Mouse (Mus musculus) hindbrain, embryonic 16.5 days (tissue): ENCODE results near the gene Rbm47. TPM values are rescaled to one million over a fixed set of nuclear protein-coding genes. Genes with fewer than 3 reads are reported as not detected.

Source experiments
- ATAC-seq: fragments of 200-750 bp; cut with Nextera tagmentation; 2 replicates; pipeline ENCODE4 v1.8.0; 2017; ENCODE audit warnings: moderate TSS enrichment, moderate library complexity
- H3K27ac ChIP-seq: fragments of 300-500 bp; sonication (generic); 2 replicates; pipeline ENCODE4 v1.5.1; 2014; ENCODE audit warnings: low read depth, mild to moderate bottlenecking, control low read depth, low read length, moderate library complexity
- H3K27me3 ChIP-seq: fragments of 300-500 bp; sonication (generic); replicated peaks from 2 replicates; pipeline ENCODE4 v1.6.1; 2014; ENCODE audit warnings: low read length; ENCODE audit not compliant: control insufficient read depth, insufficient read depth
- H3K36me3 ChIP-seq: fragments of 300-500 bp; sonication (generic); 2 replicates; pipeline ENCODE4 v1.6.1; 2014; ENCODE audit warnings: mild to moderate bottlenecking, low read length, moderate library complexity, mixed read lengths; ENCODE audit not compliant: control insufficient read depth, insufficient read depth
- H3K4me1 ChIP-seq: fragments of 300-500 bp; sonication (generic); 2 replicates; pipeline ENCODE4 v1.6.1; 2014; ENCODE audit warnings: low read depth, low read length; ENCODE audit not compliant: control insufficient read depth, insufficient read depth
- H3K4me2 ChIP-seq: fragments of 300-500 bp; sonication (generic); 2 replicates; pipeline ENCODE4 v1.6.1; 2014; ENCODE audit warnings: mild to moderate bottlenecking, low read length, control low read depth, moderate library complexity
- H3K4me3 ChIP-seq: fragments of 300-500 bp; sonication (generic); 2 replicates; pipeline ENCODE4 v1.5.1; 2014; ENCODE audit warnings: mild to moderate bottlenecking, low read length, control low read depth, moderate library complexity
- H3K9ac ChIP-seq: fragments of 300-500 bp; sonication (generic); 2 replicates; pipeline ENCODE4 v1.6.1; 2014; ENCODE audit warnings: low read depth, mild to moderate bottlenecking, control low read depth, low read length, moderate library complexity
- H3K9me3 ChIP-seq: fragments of 300-500 bp; sonication (generic); 2 replicates; pipeline ENCODE4 v1.6.1; 2014; ENCODE audit warnings: mild to moderate bottlenecking, low read length, moderate library complexity; ENCODE audit not compliant: control insufficient read depth
- WGBS: fragments of 180-500 bp; shearing (Covaris S2); extraction: QIAGEN DNeasy Blood & Tissue Kit; methylation state at CpG from one replicate; pipeline ENCODE4 v1.1.7; 2014; 5-methylcytosine and 5-hydroxymethylcytosine counted together
- polyA plus RNA-seq: library from polyadenylated mRNA; unstranded; fragments of >200 nt; fragmentation: Nextera tagmentation; extraction: Ambion mirVana; gene quantifications from 2 replicates; pipeline ENCODE4 v1.2.1, GENCODE M21; 2015

Gene Rbm47
- 6.7 and 6.9 TPM in 2 replicates for polyA plus RNA-seq

- Histone ChIP-seq H3K9ac (no peak within 1 kb of the TSS), H3K9me3 (no peaks in the 10 kb centered on the region), H3K27ac (no peak within 1 kb of the TSS), H3K36me3 (no peaks in the 10 kb centered on the region), H3K4me1 (no peaks in the 10 kb centered on the region), H3K4me2 (no peak within 1 kb of the TSS), H3K4me3 (no peak within 1 kb of the TSS), H3K27me3 (no peaks in the 10 kb centered on the region)
- ATAC-seq: no peak
- WGBS: 70% methylated on average over 2 of the region's 2 CpGs
Observed at GRCm38 (mm10) chr5:66173018-66173417, at the start of gene Rbm47. Gene Rbm47 (minus strand): TSS chr5:66173118.

DNA sequence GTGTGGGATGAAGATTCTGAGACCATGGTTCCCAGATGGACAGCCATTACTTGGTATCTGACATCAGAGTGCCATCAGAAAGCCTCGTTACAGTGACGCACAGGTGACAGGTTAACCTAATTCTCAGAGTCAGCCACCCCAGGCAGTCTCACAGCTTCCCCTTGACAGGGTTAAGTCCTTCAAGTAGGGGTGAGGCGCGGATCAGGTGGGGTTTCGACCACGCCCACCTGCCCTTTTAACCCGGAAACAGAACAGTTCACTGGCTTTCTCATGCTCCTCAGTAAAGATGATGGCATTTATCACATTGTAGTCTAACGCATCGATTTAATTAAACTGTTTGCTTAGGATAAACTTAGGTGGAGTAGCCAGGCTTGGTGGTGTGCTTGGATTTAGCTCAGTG is 47.7 kb upstream of the Rbm47 start:
- ATAC-seq: no peak
- Histone ChIP-seq H3K27me3 (no peaks in the 10 kb centered on the region), H3K36me3 (no peaks in the 10 kb centered on the region), H3K9me3 (no peaks in the 10 kb centered on the region), H3K4me2 (no peak overlapping the region), H3K27ac (no peak overlapping the region), H3K4me1 (peaks cover 2% of the 10 kb centered on the region), H3K9ac (no peak overlapping the region), H3K4me3 (no peak overlapping the region)
- WGBS: 87% methylated on average over 9 of the region's 9 CpGs

GRCm38 (mm10) chr5:66219692-66220091 is 46.8 kb upstream of the Rbm47 start:
- no peaks in the 10 kb centered on the region for H3K36me3 ChIP-seq
- 58% methylated on average over 6 of the region's 6 CpGs for WGBS
- no peaks in the 10 kb centered on the region for H3K9me3 ChIP-seq
- no peak overlapping the region for H3K4me2 ChIP-seq
- ATAC-seq: no peak
- no peaks in the 10 kb centered on the region for H3K27me3 ChIP-seq
- H3K27ac ChIP-seq: no peak overlapping the region
- no peak overlapping the region for H3K4me3 ChIP-seq
- peaks cover 2% of the 10 kb centered on the region for H3K4me1 ChIP-seq
- no peak overlapping the region for H3K9ac ChIP-seq

DNA sequence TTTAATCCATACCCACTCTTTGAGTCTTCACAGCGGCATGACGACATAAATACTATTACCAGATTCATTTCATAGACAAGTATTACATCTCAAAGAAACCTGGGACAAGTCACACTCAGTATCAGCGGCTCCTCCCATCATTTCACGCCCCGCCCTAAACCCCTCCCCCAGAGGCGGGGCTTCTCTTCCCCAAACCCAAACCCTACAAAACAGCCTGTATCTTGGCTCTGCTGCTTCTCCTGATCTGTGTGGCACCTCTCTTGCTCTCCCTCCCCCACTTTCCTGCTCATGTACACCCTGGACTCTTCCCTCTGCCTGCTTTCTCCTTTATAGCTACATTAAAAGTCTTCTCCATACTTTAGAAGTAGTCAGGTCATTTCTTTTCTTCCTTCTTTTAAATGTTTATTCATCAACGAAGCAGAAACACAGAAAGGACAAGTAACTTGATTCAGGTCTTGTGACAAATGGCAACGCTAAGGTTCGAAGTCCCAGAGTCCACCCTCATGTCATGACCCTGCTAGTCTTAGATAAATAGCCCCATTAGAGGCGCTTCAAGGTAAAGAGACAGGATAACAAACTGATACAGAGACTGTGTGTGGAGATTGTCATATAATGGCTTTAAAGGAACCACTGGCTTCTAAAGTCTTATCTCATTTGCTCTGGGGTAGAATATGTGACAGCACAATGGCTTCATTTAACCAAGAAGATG is 42.8 kb upstream of the Rbm47 start:
- no peak overlapping the region for H3K9ac ChIP-seq
- no peaks in the 10 kb centered on the region for H3K9me3 ChIP-seq
- no peak overlapping the region for H3K27ac ChIP-seq
- no peaks in the 10 kb centered on the region for H3K27me3 ChIP-seq
- H3K36me3 ChIP-seq: no peaks in the 10 kb centered on the region
- H3K4me3 ChIP-seq: no peak overlapping the region
- no peak overlapping the region for H3K4me2 ChIP-seq
- H3K4me1 ChIP-seq: peaks cover 2% of the 10 kb centered on the region
- no peak for ATAC-seq
- WGBS: 67% methylated on average over 10 of the region's 10 CpGs

- no peak for ATAC-seq
- Histone ChIP-seq H3K27ac (no peak overlapping the region), H3K4me1 (peaks cover 2% of the 10 kb centered on the region; the same call in 1 of the 2 replicates), H3K9ac (no peak overlapping the region), H3K4me3 (no peak overlapping the region), H3K9me3 (no peaks in the 10 kb centered on the region), H3K36me3 (no peaks in the 10 kb centered on the region), H3K27me3 (no peaks in the 10 kb centered on the region), H3K4me2 (no peak overlapping the region)
- WGBS: 60% methylated on average over 7 of the region's 7 CpGs
Observed at GRCm38 (mm10) chr5:66214395-66214935, 41.5 kb upstream of the Rbm47 start.

- H3K4me2 ChIP-seq: no peak overlapping the region
- WGBS: 85% methylated on average over 5 of the region's 5 CpGs
- H3K9ac ChIP-seq: no peak overlapping the region
- no peaks in the 10 kb centered on the region for H3K36me3 ChIP-seq
- no peak overlapping the region for H3K27ac ChIP-seq
- H3K4me3 ChIP-seq: no peak overlapping the region
- no peak for ATAC-seq
- H3K27me3 ChIP-seq: no peaks in the 10 kb centered on the region
- H3K9me3 ChIP-seq: no peaks in the 10 kb centered on the region
- no peaks in the 10 kb centered on the region for H3K4me1 ChIP-seq
Observed at GRCm38 (mm10) chr5:66209532-66210176, 36.7 kb upstream of the Rbm47 start.

- Histone ChIP-seq H3K36me3 (no peaks in the 10 kb centered on the region), H3K4me2 (no peak overlapping the region), H3K9me3 (no peaks in the 10 kb centered on the region), H3K4me1 (no peaks in the 10 kb centered on the region), H3K27ac (no peak overlapping the region), H3K4me3 (no peak overlapping the region), H3K27me3 (no peaks in the 10 kb centered on the region), H3K9ac (no peak overlapping the region)
- no peak for ATAC-seq
- WGBS: 84% methylated on average over 4 of the region's 4 CpGs
Observed at GRCm38 (mm10) chr5:66204966-66205365, 32.0 kb upstream of the Rbm47 start.

- Histone ChIP-seq H3K27me3 (no peaks in the 10 kb centered on the region), H3K4me2 (no peak overlapping the region), H3K9me3 (no peaks in the 10 kb centered on the region), H3K9ac (no peak overlapping the region), H3K4me1 (no peaks in the 10 kb centered on the region), H3K36me3 (no peaks in the 10 kb centered on the region), H3K4me3 (no peak overlapping the region), H3K27ac (no peak overlapping the region)
- no peak for ATAC-seq
- 74% methylated on average over 1 of the region's 1 CpGs for WGBS
Observed at GRCm38 (mm10) chr5:66203424-66203823, 30.5 kb upstream of the Rbm47 start.

DNA sequence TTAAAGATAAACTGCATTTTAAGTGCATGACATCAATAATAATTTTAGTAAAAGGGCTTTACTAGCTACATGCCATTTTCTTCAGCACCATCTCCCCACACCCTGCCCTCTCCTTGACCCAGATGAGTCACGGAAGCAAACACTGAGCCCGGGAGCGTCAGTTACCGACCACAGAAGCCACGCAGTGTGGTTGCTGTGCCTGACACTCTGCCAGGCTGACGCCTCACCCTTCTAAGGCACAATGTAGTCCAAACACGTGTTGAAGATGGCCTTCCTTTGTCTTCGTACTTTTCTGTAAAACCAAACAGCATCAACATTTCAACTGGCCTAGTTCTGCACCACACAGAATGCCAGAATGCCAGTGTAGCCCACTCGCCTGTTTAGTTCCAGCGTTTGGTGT is 27.1 kb upstream of the Rbm47 start:
- no peak for ATAC-seq
- no peak overlapping the region for H3K4me3 ChIP-seq
- no peak overlapping the region for H3K4me2 ChIP-seq
- no peaks in the 10 kb centered on the region for H3K4me1 ChIP-seq
- H3K27ac ChIP-seq: no peak overlapping the region
- H3K9me3 ChIP-seq: no peaks in the 10 kb centered on the region
- no peak overlapping the region for H3K9ac ChIP-seq
- no peaks in the 10 kb centered on the region for H3K27me3 ChIP-seq
- 75% methylated on average over 10 of the region's 10 CpGs for WGBS
- no peaks in the 10 kb centered on the region for H3K36me3 ChIP-seq
